Mouse (Mus musculus) kidney, adult 2 months (tissue): Measurements from ENCODE around the gene Vtcn1. TPM values are rescaled to one million over a fixed set of nuclear protein-coding genes. Genes with fewer than 3 reads are reported as not detected.

Source experiments
- DNase-seq: peaks from one replicate; pipeline ENCODE4 v3.0.0; 2021
- H3K27ac ChIP-seq: fragments of 200-500 bp; 2 replicates; pipeline ENCODE4 v1.5.1; 2012; ENCODE audit warnings: low read depth, low read length, control low read depth, inconsistent platforms; ENCODE audit not compliant: insufficient read depth
- H3K27me3 ChIP-seq: fragments of 200-500 bp; replicated peaks from 2 replicates; pipeline ENCODE4 v1.6.1; 2012; ENCODE audit warnings: mild to moderate bottlenecking, moderate library complexity, low read length, inconsistent platforms; ENCODE audit not compliant: control insufficient read depth, insufficient read depth
- H3K36me3 ChIP-seq: fragments of 200-500 bp; 2 replicates; pipeline ENCODE4 v1.6.1; 2012; ENCODE audit warnings: mild to moderate bottlenecking, moderate library complexity, low read length, inconsistent platforms; ENCODE audit not compliant: control insufficient read depth, insufficient read depth
- H3K4me1 ChIP-seq: fragments of 200-500 bp; 2 replicates; pipeline ENCODE4 v1.6.1; 2011; ENCODE audit warnings: low read length; ENCODE audit not compliant: control insufficient read depth, insufficient read depth
- H3K4me3 ChIP-seq: fragments of 200-500 bp; 2 replicates; pipeline ENCODE4 v1.5.1; 2011; ENCODE audit warnings: mild to moderate bottlenecking, low read depth, low read length, control low read depth; ENCODE audit not compliant: insufficient read depth
- CTCF ChIP-seq: fragments of 200-500 bp; conservative IDR thresholded peaks from 2 replicates; pipeline ENCODE4 v1.5.1; 2011; ENCODE audit warnings: low read depth, mild to moderate bottlenecking, control low read depth, low read length, moderate library complexity, mixed read lengths; ENCODE audit not compliant: insufficient read depth, insufficient read length
- POLR2A ChIP-seq: fragments of 200-500 bp; IDR thresholded peaks from one replicate; pipeline ENCODE4 v1.6.1; 2011; ENCODE audit warnings: low read depth, low read length, control low read depth
- WGBS: fragments of 180-500 bp; shearing (Covaris S2); methylation state at CpG from one replicate; pipeline ENCODE4 v1.1.7; 2018; 5-methylcytosine and 5-hydroxymethylcytosine counted together
- polyA plus RNA-seq: library from polyadenylated mRNA; depleted of rRNA; stranded (reverse); fragments of >200 nt; gene quantifications from 2 replicates; pipeline ENCODE4 v1.2.3, GENCODE M21; 2012; rRNA removed

The Vtcn1 gene
- polyA plus RNA-seq, 1 experiment: 0.77 TPM

DNA sequence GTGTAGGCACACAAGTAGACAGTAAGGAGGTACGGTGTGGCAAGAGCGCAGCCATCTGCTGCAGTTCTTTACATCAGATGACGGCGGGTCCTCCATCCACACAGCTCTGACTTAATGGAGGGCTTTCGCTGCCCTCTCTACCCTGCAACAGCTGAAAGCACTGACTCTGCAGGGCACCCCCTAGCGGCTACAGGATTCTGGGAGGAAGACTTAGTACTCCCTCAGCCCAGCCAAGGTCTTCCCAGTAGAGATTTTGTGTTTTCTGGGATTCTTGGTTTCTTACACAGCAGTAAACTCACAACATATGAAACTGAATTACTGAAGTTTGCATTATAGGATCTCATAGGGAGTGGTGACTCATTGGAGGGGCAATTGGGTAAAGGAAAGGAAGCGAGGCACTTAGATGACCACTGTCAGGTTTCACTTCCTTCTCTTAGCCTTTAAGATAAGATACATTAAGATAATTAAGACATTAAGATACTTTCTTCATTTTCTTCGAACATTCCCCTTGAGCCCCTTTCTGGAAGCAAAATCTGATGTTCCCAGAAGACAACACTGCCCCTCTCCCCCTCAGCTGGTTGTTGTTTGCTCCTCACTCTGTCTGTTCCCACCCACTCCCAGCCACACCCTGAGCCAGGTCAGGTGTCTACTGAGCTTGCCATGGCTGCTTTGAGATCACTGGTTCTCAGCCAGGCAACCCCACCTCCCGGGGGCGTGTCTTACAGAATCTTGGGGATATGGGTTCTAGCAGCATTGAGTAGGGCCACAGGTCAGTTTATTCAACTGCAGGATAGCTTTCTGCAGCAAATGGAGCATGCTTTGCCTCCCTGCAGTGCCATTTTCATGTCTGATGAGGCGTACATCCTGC, 107.1 kb downstream of the Vtcn1 start:
- H3K4me3 ChIP-seq: no peak overlapping the region
- H3K27me3 ChIP-seq: no peaks in the 10 kb centered on the region
- H3K27ac ChIP-seq: no peak overlapping the region
- 78% methylated on average over 11 of the region's 11 CpGs for WGBS
- no peaks in the 10 kb centered on the region for H3K4me1 ChIP-seq
- H3K36me3 ChIP-seq: no peaks in the 10 kb centered on the region
- no peak for DNase-seq
- TF ChIP-seq CTCF (peak; percentile 29; the same call in 1 of the 2 replicates), POLR2A (no peak)

DNA sequence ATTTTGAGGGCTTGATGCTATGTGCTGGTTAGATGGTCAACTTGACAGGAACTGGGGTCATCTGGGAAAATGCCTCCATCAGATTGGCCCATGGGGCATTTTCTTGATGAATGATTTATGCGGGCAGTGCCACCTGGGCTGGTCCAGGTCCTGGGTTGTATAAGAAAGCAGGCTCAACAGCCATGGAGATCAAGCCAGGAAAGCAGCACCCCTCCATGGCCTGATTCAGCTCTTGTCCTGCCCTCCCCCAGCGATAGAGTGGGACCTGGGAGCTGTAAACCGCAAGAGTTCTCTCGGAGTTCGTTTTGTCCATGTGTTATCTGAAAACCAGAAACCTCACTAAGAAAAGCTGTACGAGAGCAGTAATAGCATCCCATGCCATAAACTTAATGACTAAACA, 110.3 kb downstream of the Vtcn1 start:
- Histone ChIP-seq H3K4me1 (no peaks in the 10 kb centered on the region), H3K4me3 (no peak overlapping the region), H3K27ac (no peak overlapping the region), H3K36me3 (no peaks in the 10 kb centered on the region), H3K27me3 (no peaks in the 10 kb centered on the region)
- no peak for DNase-seq
- TF ChIP-seq CTCF (no peak), POLR2A (no peak)
- WGBS: 83% methylated on average over 6 of the region's 6 CpGs

- H3K27me3 ChIP-seq: no peaks in the 10 kb centered on the region
- 98% methylated on average over 6 of the region's 6 CpGs for WGBS
Measured at GRCm38 (mm10) chr3:100936201-100936600, 110.9 kb downstream of the Vtcn1 start.

GRCm38 (mm10) chr3:100938211-100938610, 113.0 kb downstream of the Vtcn1 start:
- no peaks in the 10 kb centered on the region for H3K36me3 ChIP-seq
- WGBS: 95% methylated on average over 4 of the region's 4 CpGs
- no peaks in the 10 kb centered on the region for H3K27me3 ChIP-seq
- no peak for DNase-seq
- no peaks in the 10 kb centered on the region for H3K4me1 ChIP-seq
- H3K27ac ChIP-seq: no peak overlapping the region
- H3K4me3 ChIP-seq: no peak overlapping the region
- no peak for TF ChIP-seq POLR2A
- no peak for TF ChIP-seq CTCF

More at GRCm38 (mm10) chr3:100936201-100936600, 110.9 kb downstream of the Vtcn1 start:
- H3K27ac ChIP-seq: no peak overlapping the region
- no peak overlapping the region for H3K4me3 ChIP-seq
- DNase-seq: no peak
- no peaks in the 10 kb centered on the region for H3K36me3 ChIP-seq
- H3K4me1 ChIP-seq: no peaks in the 10 kb centered on the region
- TF ChIP-seq POLR2A (no peak), CTCF (no peak)

DNA sequence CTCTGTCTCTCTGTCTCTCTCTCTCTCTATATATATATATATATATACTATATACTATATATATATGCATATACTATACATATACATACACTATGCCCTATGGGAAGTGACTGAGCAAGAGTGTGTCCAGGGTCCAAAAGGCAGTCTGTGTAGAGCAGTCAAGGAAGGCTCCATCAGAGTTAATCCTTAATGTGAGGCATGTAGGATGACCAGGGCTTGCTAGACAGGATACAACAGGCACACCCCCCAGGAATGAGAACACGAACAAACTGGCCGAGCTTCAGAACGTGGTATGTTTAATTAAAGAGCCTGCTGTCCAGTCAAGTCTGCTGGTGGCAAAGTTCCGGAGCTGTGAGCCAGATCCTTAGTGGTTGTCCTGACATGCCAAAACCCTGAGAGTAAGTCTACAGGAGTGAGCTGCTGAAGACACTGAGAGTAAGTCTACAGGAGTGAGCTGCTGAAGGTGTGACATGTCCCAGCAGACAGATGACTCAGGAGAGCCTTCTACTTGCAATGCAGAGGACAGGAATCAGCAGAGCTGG, 115.3 kb downstream of the Vtcn1 start:
- no peak for TF ChIP-seq CTCF
- no peak for TF ChIP-seq POLR2A
- Histone ChIP-seq H3K27ac (no peak overlapping the region), H3K4me3 (no peak overlapping the region), H3K27me3 (no peaks in the 10 kb centered on the region), H3K36me3 (no peaks in the 10 kb centered on the region), H3K4me1 (no peaks in the 10 kb centered on the region)
- 68% methylated on average over 4 of the region's 4 CpGs for WGBS
- no peak for DNase-seq

Other genes with a start within 250 kb of the Vtcn1 start
- gene Man1a2, start 140.0 kb upstream of the Vtcn1 start, polyA plus RNA-seq: 8.7 and 9.5 TPM in 2 replicates
- gene Trim45, start 96.7 kb downstream of the Vtcn1 start, polyA plus RNA-seq: 1.7 and 1.9 TPM in 2 replicates
- gene Ttf2, start 144.2 kb downstream of the Vtcn1 start, polyA plus RNA-seq: 2.6 and 3.2 TPM in 2 replicates
- 0.03 and 0.16 TPM in 2 replicates for gene Cd101, start 204.1 kb downstream of the Vtcn1 start, polyA plus RNA-seq